In the genomic region with DNA sequence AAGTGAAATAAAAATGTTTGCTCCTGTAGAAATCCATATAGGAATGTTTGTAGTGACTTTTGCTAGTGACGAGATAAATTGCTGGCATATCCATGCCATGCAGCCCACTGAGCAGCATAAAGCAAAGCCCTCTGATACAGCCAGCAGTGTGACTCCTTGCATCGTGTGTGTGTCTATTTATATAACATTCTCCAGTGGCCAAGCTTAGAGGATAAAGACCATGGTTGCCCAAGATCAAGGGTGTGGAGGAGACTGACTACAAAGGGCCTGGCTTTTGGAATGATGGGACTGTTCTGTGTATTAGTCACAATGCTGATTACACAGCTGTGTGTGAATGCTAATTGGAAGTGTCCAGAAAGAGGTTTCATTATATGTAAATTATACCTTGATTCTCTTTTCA, we compare ENCODE assay signal across 22 mouse cellular contexts.
"Had no signal": no experiment of that assay in that cellular context is flagged by ENCODE, and none has a peak within 500 bp of the region (broad histone marks: within the 10 kb centered on the region; RNA-seq: fewer than 3 reads in every experiment).

No protein-coding gene starts in this region.

- ATAC-seq: liver, postnatal 0 days; lung, postnatal 0 days; midbrain, embryonic 15.5 days had no signal

- H3K4me3 ChIP-seq: limb, embryonic 12.5 days; limb, embryonic 15.5 days; midbrain, embryonic 12.5 days; midbrain, embryonic 15.5 days; neural tube, embryonic 12.5 days; neural tube, embryonic 15.5 days had no signal

- DNase-seq: kidney, postnatal 14 days; kidney, postnatal 4 days; left cerebral cortex, postnatal 4 days; liver, postnatal 0 days; lung, embryonic 14.5 days; right cerebral cortex, adult 18-20 months; right cerebral cortex, postnatal 14 days; right cerebral cortex, postnatal 4 days; thymus, adult 2 months; thymus, postnatal 14 days; thymus, postnatal 4 days had no signal

- H3K27ac ChIP-seq: limb, embryonic 12.5 days; limb, embryonic 15.5 days; liver, embryonic 14.5 days; macrophage; midbrain, embryonic 12.5 days; midbrain, embryonic 15.5 days; neural tube, embryonic 12.5 days; neural tube, embryonic 15.5 days; stomach, postnatal 0 days had no signal

- H3K9ac ChIP-seq: limb, embryonic 12.5 days; limb, embryonic 15.5 days; liver, embryonic 14.5 days; liver, postnatal 0 days; lung, embryonic 14.5 days; midbrain, embryonic 12.5 days; midbrain, embryonic 15.5 days; neural tube, embryonic 12.5 days; neural tube, embryonic 15.5 days had no signal

- H3K4me1 ChIP-seq: limb, embryonic 12.5 days; limb, embryonic 15.5 days; midbrain, embryonic 12.5 days; midbrain, embryonic 15.5 days; neural tube, embryonic 12.5 days; neural tube, embryonic 15.5 days had no signal

- H3K4me2 ChIP-seq: limb, embryonic 12.5 days; limb, embryonic 15.5 days; liver, embryonic 11.5 days; lung, embryonic 14.5 days; midbrain, embryonic 12.5 days; midbrain, embryonic 15.5 days; neural tube, embryonic 12.5 days; neural tube, embryonic 15.5 days had no signal

- H3K9me3 ChIP-seq: limb, embryonic 12.5 days; limb, embryonic 15.5 days; midbrain, embryonic 12.5 days; midbrain, embryonic 15.5 days; neural tube, embryonic 12.5 days; neural tube, embryonic 15.5 days had no signal

- H3K27me3 ChIP-seq: limb, embryonic 12.5 days; limb, embryonic 15.5 days; midbrain, embryonic 12.5 days; midbrain, embryonic 15.5 days; neural tube, embryonic 12.5 days; neural tube, embryonic 15.5 days had no signal
